Mouse (Mus musculus) large intestine, adult 2 months (tissue): Measurements from ENCODE around the gene Ablim2. TPM values are rescaled to one million over a fixed set of nuclear protein-coding genes. Genes with fewer than 3 reads are reported as not detected.

ENCODE experiments used
- DNase-seq: peaks from one replicate; pipeline ENCODE4 v3.0.0-alpha.2; 2012; ENCODE audit warnings: low read depth, low spot score
- WGBS: fragments of 180-500 bp; shearing (Covaris S2); methylation state at CpG from one replicate; pipeline ENCODE4 v1.1.7; 2018; 5-methylcytosine and 5-hydroxymethylcytosine counted together
- polyA plus RNA-seq: library from polyadenylated mRNA; depleted of rRNA; stranded (reverse); fragments of >200 nt; gene quantifications from 2 replicates; pipeline ENCODE4 v1.2.3, GENCODE M21; 2012

The Ablim2 gene
- polyA plus RNA-seq, 1 experiment, result 6.9 TPM

DNA sequence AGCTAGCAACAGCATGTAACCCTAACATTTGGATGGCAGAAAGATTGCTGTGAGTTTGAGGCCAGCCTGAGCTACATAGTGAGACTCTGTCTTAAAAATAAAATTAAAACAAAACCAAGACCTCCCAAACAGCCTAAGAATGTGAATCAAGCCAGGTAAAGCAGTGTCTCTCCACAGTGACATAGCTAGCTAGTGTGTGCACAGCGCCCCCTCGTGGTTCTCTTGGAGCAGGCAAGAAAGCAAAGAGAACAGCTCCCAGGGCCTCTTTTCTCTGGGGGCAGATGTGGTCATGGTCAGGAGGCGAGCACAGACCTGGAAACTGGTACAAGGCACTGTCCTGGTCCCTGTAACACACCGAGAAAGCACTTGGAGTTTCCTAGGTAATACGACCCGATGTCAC is 100.4 kb downstream of the Ablim2 start:
- 26% methylated on average over 6 of the region's 6 CpGs for WGBS
- DNase-seq, result peak; percentile 48

DNA sequence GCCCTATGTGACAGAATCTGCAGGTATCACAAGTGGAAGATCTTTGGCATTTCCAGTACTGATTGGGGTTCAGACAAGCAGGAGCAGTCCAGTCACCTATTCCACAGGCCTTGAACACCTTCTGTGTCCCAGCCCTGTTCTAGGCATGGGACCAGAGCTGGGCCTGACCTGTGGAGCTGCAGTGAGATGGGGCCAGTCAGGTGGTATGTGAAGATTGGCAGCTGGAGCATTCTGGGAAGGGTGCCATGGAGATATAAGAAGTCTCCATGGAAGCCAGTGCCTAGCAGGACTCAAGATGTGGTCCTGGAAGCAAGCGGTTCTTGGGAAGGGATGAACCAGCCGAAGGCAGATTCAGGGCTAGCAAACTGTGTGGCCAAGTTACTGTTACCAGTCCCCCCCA is 103.8 kb downstream of the Ablim2 start:
- 90% methylated on average over 2 of the region's 2 CpGs for WGBS

DNA sequence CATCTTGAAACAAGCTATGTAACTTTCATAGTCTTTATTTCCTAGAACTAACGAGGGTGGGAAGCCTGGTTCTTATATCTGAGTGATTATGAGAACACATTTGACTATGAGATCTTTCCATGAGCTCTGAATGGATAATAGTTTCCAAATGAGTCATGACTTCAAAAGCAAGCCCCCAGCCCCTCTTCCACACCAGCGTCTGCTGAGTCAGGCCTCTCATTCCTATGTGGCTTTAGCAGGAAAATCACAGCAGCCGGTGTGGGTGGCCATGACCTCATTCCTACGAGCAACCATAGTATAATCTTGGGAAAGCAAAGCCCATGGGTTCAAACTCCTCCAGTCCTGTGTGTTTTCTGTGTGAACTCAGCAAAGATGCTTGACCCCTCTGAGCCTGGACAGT is 112.3 kb downstream of the Ablim2 start:
- WGBS, result 77% methylated on average over 4 of the region's 4 CpGs
- no peak for DNase-seq

More for the DNA sequence above, 103.8 kb downstream of the Ablim2 start:
- no peak for DNase-seq

DNA sequence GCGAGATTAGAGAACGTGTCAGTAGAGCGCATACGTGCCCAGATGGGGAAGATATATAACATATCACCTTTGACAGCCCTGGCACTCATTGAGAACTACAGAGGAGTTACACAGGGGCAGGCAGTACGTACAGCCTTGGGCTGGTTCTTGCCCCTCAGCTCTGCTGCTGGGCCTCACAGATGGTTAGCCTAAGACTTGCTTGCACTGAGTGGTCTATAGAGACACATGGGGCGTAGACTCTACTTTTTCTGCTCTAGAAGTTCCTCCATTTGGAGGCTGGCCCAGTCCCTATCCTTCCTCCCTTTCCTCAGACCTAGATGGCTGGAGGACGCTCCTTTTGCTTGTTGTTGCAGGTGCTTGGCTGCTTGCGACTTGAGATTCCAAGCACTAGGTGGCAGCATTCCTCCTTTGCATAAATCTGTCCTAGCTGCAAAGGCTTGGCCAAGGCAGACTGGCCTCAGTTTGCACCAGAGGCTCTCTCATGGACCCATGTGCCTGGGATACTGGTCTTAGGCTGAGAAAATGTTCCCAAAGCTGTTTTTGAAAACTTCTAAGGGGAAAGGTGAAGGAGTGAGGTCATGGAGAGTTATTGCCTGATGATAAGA is 112.8 kb downstream of the Ablim2 start:
- peak; percentile 31 for DNase-seq
- WGBS, result 53% methylated on average over 8 of the region's 8 CpGs

DNA sequence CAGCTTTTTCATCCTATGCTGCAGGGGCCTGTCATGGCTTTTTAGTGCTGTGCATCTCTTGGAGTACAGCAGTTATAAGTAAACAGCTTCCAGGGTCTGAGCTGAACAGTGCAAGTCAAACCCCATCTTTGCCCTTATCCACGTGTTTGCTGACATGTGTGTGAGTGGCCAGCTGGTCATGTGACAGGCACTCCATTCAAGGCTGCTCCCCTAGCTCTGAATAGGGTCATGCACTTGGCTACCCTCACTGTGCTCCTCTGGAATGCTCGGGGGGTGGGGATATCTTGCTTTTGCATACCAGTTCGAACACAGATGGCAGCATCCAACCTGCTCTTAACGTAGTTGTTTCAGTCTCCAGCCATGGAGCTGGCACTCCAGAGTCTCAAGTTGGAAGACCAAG is 115.7 kb downstream of the Ablim2 start:
- 39% methylated on average over 4 of the region's 4 CpGs for WGBS
- DNase-seq, result no peak

DNA sequence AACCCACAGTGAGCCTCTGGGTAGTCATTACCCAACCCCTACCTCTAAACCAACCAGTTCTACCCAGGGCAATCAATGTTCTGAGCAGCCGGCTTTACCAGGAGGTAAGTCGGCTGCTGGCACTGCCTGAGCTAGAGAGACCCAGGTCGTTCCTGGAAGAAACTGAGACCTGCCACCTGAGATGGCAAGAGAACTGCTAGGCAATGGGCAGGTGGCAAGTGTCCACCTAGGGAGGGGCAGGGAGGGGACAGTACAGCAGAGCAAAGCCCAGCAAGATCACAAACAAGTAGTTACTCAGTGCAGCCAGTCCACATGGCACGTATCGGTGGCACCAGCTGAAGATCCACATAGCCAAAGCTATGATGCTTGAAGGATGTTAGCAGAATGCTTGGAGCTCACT is 118.6 kb downstream of the Ablim2 start:
- DNase-seq, result no peak
- 69% methylated on average over 5 of the region's 5 CpGs for WGBS

DNA sequence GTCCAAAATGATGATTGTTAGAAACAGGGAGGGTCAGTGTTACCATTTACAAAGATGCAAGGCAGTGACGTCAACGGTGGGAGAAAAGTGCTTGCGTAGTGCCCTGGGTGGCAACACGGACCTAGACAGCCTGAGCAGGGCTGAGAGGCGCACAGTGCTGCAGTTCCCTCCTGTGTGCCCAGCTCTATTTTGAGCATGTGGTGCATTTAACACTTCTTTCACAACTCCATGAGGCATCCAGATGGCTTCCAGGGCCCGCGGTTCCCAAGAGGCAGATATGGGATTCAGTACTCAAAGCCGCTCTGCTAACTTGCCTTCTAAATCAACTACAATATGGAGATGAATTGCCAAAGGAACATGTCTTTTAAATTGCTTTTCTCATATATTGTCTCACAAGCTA is 121.5 kb downstream of the Ablim2 start:
- DNase-seq, result no peak
- WGBS, result 93% methylated on average over 8 of the region's 8 CpGs

DNA sequence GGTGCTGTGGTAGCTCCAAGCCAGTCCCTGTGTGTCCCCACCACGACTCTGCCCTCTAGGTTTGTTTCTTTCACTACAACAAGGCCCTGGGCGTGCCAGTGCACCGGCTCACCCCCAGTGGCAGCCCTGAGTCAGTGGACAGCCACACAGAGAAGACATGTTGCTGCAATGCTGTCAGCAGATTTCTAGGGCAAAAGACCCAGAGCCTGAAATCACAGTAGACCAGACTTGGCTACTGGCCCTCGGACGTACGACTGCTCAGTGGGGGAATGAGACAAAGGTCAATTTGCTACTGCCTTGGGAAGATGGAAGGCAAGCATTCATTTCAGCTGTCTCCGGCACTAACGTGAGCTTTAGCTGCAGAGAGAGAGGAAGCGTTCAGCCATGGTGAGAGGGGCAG is 124.7 kb downstream of the Ablim2 start:
- WGBS, result 40% methylated on average over 9 of the region's 9 CpGs
- no peak for DNase-seq

DNA sequence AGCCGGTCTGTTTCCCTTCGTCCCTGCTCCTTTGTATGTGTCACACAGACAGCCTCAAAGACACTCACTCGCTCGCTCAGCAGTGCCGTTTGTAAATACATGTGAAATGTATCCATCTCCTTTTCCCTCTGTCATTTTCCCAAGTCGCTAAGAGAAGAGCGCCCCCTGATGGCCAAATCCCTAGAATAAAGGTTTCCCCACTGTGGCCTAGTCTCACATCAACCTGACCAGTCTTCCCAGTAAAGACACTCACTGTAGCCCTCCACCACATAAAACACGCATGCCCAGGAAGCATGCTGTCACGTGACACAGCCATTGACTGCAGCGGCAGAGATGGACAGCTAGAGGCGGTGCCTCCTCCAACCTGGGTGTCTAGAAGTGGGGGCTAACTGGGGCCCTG is 126.6 kb downstream of the Ablim2 start:
- no peak for DNase-seq
- 60% methylated on average over 11 of the region's 11 CpGs for WGBS

DNA sequence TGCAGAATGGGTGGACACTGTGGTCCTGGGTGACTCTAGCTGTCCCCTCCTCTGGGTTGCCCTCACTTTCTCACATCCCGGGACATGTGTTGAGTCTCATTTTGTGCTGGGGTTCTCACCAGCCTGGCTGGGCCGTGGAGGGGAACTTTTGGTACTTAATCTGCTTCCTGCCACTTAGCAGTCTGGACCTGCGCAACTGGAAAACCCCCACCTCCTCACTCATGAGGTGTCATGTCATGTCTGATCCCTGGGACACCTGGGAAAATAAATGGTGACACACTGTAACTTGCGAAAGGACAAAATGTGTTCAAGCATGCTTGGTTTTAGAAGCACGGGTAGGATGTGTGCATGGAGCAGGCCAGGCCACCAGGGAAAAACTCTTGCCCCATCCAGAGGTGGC is 127.0 kb downstream of the Ablim2 start:
- 88% methylated on average over 5 of the region's 5 CpGs for WGBS

DNA sequence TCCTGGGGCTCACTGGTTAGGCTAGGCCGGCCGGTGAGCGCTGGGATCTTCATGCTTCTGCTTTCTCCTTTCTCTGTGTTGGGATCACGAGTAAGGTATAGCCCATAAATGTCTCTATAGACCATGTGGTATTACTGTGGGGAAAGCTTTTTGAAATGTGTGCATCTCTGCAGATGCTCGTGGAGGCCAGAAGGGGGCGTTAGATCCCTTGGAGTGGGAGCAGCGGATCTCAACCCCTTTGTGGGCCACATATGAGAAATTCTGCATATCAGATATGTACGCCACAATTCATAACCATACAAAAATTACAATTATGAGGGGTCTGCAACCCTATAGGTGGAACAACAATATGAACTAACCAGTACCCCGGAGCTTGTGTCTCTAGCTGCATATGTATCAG is 131.3 kb downstream of the Ablim2 start:
- no peak for DNase-seq
- 53% methylated on average over 9 of the region's 9 CpGs for WGBS

More for the DNA sequence above, 127.0 kb downstream of the Ablim2 start:
- no peak for DNase-seq

DNA sequence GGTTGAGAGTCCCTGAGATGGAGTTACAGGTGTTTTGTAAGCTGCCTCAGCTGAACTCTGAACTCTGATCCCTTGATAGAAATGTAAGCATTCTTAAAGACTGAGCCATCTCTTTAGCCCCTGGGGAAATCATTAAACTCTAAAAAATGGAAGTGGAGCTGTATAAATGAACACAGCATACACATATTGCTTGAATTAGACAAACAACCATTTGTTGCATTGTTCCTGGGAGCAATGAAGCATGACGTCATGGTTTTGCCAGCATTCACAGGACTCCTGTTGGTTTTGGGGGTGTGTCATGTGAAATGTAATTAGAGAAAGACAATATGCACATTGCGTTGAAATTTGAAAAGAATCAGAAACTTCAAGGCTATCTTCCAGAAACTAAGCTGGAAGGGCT is 132.0 kb downstream of the Ablim2 start:
- 38% methylated on average over 2 of the region's 2 CpGs for WGBS
- DNase-seq, result no peak

DNA sequence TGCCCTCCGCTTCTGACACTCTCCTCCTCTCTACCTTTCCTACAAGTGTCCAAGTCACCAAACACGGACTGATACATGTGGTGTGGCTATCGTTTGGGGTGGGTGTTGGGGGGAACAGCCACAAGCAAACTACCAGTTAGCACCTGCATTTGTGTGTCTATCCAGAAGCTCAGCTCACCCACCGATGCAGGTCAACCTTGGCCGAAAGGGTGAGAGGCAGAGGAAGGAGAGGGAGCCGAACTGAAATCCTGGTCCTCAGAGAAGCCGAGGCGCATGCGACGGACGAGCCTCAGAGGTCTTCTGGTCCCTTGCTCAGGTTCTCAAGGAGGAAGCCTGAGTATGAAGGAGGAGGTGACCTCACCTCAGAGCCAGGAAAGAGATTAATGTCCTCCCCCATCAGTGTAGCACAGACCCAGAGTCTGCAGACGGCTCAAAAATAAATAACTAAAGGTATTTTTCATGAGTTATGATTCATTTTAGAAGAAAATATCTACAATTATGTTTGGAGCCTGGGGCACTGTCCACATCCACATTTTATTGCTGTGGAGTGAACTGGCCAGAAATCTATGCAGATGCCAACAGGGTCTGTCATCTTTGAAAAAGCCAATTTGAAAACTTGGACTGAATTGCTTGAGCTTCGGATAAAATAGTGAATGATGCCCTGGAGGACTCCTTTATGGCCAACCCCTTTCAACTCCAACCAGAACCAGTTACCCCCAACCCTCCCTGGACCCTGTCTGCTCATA is 133.5 kb downstream of the Ablim2 start:
- WGBS, result 93% methylated on average over 13 of the region's 13 CpGs
- no peak for DNase-seq

DNA sequence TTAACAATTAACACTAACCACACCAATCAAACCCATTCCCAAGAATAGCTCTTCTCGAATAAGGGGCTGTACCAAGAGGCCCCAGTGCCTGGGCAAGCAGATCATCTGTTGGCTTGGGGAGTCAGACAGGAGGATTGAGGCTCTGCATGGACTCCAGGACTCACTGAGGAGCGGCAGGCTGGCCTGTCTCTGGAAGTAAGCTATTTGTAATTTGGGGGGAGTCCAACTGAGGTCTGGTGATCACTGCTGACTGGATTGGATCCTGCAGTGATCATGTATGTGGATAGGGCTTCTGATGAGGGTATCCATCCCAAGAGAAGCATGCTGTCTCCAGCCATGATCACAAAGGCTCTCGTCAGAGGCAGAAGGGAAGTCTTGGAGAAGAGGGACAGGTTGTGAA is 134.7 kb downstream of the Ablim2 start:
- no peak for DNase-seq
- WGBS, result 58% methylated on average over 3 of the region's 3 CpGs

DNA sequence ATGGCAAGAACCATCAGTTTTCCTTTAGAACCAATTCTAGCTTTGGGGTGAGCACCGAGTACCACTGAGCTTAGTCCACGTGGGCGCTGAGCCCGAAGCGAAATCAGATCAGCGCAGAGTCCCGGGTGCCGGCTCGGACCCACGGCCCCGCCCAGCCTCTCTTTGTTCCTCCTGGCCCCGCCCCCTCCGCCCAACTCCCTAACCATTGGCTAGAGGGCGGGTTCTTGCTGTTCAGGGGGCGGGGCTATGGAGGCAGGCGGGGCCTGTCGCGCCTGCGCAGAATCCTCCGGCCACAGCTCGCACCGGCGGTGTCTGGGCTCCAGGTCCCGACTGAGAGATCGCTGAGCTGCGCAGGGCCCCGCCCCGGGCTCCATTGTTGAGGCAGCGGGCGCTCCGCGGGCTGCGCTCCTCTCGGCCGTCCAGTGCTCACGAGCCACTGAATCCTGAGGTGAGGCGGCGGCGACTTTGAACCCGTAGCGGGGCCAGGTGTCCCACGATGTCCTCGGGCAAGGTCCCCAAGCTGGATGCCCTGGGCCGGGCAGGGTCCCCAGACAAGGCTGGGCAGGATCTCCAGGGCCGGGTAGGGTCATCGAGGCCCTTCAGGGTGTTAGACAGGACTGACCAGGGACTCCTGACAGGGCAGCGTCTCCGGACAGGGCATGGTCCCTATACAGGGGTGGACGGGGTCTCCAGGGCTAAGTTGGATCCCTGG is 135.6 kb downstream of the Ablim2 start, which contains the start of gene Afap1:
TSS of gene Afap1 (plus strand) at position 227 of the 712 bp plus-strand sequence.
- DNase-seq, result peak; percentile 82
- WGBS, result under 1% methylated on average over 49 of the region's 49 CpGs

DNA sequence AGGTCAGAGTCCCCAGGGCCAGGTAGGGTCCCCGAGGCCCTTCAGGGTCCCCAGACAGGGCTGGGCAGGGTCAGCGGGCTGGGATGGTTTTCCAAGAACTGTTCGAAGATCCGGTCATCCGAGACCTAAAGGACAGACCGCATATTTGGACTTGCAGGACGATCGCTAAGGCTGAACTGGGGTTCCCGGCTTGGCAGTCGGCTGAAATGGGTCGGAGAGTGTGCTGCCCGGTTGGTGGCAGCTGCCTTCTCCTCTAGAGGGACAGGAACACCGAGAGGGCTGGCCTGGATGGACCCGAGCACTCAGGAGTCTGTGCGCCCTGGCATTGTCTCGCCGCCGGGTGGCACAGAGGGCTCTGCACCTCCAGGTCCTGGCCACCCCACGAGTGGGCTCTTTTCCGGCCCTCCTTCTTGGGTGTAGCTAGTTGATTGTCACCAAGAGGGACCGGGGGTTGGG is 136.2 kb downstream of the Ablim2 start:
- DNase-seq, result no peak

DNA sequence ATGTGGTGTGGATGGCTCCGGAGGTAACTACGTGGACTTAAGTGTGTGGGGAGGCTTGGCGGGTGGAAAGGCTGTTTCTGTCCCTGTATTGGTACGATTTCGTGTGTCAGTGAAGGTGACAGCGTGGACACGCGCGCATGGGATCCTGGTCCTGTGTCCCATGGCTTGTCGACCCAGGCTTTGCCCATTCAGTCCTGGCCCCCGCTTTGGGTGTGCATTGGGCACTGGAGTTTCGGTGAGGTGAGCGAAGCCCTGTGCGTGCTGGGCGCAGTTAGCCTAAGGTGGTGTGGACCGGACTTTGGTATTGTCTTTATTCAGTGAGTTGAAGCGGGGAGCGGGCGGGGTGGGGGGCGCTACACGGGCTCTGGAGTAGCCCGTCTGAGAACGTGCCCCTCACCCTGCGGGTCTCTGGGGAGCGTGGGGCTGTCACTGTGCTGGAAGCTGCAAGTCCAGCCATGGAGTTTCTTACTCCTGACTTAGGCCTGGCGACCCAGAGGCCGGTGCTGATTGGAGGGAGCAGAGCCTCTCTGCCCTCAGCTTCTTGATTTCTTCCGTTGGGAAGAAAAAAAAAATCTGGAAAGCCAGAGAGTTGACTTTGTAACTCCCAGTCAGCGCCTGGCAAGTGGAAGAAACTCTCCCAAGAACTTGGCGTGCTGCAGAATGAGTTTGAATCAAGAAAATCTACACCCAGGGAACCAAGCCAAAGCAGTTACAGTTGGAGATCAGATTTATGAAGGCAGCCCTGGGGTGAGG is 136.8 kb downstream of the Ablim2 start:
- no peak for DNase-seq
- whole genome bisulfite sequencing, result 29% methylated on average over 30 of the region's 30 CpGs

More for the DNA sequence above, 136.2 kb downstream of the Ablim2 start:
- under 1% methylated on average over 21 of the region's 21 CpGs for WGBS

DNA sequence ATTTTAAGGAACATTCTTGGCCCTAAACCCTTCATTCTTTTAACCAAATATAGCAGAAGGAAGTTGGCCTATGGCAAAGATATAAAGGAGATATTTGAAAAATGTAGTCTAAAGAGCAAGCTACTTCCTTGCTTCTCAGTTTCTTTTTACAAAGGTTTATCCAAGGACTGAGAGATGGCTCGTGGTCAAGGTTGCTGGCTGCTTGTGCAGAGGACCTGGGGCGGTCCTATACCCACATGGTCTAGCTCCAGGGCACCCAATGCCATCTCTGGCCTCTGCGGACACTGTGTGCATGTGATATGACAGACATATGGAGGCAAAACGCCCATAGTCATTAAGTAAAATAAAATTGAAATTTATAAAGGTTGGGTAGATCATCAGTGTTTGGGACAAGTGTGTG is 138.2 kb downstream of the Ablim2 start:
- no peak for DNase-seq
- 81% methylated on average over 4 of the region's 4 CpGs for WGBS

DNA sequence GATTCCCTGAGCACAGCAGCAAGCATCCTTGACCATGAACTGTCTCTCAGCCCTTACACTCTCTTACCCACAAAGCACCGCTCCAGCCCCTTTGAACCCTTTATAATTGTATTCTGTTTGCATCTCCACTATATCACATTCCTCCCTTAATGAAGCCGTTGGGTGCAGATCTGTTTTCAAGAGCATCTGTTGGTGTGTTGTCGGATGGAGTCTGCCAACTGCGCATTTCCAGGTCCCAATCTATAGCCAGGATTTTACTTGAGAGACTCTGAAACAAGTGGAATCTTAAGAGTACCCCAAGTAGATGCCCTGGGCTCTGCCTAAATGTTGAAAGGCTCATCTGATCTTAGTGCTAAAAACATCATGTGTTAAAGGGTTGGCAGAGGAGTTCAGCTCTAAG is 138.9 kb downstream of the Ablim2 start:
- WGBS, result 92% methylated on average over 4 of the region's 4 CpGs
- DNase-seq, result no peak

DNA sequence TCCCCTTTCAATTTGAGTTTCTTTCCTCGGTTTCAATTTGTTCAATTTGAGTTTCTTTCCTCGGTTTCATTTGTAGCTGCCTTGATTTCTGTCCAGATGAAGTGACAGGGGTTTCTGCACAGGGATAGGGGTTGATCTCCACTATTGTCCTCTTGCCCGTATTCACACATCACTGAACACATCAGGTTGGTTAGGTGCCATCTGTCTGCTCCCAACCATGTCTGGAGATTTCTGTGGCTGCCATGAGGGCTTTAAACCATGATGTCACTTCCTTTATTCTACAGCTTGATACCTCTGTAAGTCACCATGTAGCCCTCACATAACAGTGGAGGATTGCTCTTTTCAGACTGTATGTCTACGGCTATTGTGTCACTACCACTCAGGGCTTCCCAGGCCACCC is 139.5 kb downstream of the Ablim2 start:
- no peak for DNase-seq
- 72% methylated on average over 4 of the region's 4 CpGs for WGBS
